Mouse (Mus musculus) E14TG2a.4 (cell line): ENCODE measurements around the gene Rhcg.

Experiments used
- CTCF ChIP-seq: conservative IDR thresholded peaks from 2 replicates; pipeline ENCODE4 v1.5.1; 2014; ENCODE audit warnings: low read length
- POU5F1 ChIP-seq: IDR thresholded peaks from 2 replicates; pipeline ENCODE4 v1.6.1; 2014; ENCODE audit warnings: low read length, borderline replicate concordance

GRCm38 (mm10) chr7:79544281-79545065, 73.0 kb downstream of the Rhcg start:
- TF ChIP-seq CTCF, result no peak
- no peak for TF ChIP-seq POU5F1
